Mouse (Mus musculus): ENCODE measurements around the gene Plek. TPM values are rescaled to one million over a fixed set of nuclear protein-coding genes. Genes with fewer than 3 reads are reported as not detected.

The Plek gene
- polyA plus RNA-seq, 1 experiment from 2014 or later: 3.4 TPM

DNA sequence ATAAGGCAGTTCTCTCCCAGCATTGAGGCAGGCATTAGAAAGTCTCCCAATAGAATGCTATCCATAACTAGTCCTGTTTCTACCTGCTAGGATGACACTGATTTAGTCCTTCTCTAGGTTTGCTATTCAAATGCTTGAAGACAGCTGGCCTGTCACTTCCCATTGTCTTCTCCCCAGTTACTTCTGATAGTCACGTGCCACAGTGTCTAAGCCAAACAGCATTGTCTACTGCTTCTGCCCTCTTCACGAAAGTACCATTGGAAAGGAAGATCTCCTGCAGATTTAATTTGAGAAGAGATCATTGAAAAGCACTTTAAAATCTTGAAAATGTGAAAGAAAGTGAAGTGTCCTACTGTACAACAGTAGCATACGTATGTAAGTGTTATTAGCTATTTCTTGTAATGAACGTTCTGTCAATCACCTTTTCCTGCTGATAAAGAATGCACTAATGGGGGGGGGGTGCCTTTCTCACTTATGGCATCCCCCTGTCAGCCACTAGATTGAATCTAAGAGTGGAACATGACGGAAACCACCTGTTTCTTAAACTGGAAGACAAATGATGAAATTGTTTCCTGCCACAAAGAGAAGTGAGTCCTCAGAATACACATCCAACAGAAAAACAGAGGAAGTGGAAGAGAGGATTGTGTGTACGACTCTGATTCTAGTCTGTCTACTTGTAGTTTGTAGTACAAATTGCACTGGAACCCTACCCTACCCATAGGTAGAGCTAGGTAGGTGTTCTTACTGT is 95.9 kb downstream of the Plek start:
- Histone ChIP-seq H3K27me3 (ENCODE audit: low read depth, poor library complexity, severe bottlenecking) (no peaks in the 10 kb centered on the region), H3K36me3 (peaks cover 8% of the 10 kb centered on the region), H3K27ac (no peak overlapping the region), H3K4me3 (no peak overlapping the region), H3K9me3 (replicated peaks) (no peaks in the 10 kb centered on the region), H3K4me1 (no peaks in the 10 kb centered on the region; the same call in 1 of the 2 replicates)
- 94% methylated on average over 6 of the region's 6 CpGs for WGBS
- DNase-seq (ENCODE audit: low spot score): no peak

DNA sequence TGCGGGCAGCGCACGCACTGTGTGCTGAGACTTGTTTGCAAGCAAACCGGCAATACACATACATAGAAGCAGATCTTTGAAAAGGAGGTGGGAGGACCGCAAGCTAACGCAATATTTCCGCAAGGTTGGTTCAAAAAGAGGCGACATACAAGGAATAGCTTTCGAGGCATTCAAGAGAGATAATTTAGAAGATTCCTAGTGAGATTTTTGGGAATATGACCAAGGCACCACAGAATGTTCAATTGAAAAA is 100.5 kb downstream of the Plek start:
- DNase-seq (ENCODE audit: low spot score): no peak
- peaks cover 4% of the 10 kb centered on the region for H3K36me3 ChIP-seq
- H3K4me1 ChIP-seq: no peaks in the 10 kb centered on the region; the same call in 1 of the 2 replicates
- no peaks in the 10 kb centered on the region for H3K9me3 ChIP-seq (replicated peaks)
- WGBS: 10% methylated on average over 9 of the region's 9 CpGs
- peak overlapping the region; percentile 86 for H3K27ac ChIP-seq
- H3K4me3 ChIP-seq: peak overlapping the region; percentile 62
- H3K27me3 ChIP-seq (ENCODE audit: low read depth, poor library complexity, severe bottlenecking): no peaks in the 10 kb centered on the region

DNA sequence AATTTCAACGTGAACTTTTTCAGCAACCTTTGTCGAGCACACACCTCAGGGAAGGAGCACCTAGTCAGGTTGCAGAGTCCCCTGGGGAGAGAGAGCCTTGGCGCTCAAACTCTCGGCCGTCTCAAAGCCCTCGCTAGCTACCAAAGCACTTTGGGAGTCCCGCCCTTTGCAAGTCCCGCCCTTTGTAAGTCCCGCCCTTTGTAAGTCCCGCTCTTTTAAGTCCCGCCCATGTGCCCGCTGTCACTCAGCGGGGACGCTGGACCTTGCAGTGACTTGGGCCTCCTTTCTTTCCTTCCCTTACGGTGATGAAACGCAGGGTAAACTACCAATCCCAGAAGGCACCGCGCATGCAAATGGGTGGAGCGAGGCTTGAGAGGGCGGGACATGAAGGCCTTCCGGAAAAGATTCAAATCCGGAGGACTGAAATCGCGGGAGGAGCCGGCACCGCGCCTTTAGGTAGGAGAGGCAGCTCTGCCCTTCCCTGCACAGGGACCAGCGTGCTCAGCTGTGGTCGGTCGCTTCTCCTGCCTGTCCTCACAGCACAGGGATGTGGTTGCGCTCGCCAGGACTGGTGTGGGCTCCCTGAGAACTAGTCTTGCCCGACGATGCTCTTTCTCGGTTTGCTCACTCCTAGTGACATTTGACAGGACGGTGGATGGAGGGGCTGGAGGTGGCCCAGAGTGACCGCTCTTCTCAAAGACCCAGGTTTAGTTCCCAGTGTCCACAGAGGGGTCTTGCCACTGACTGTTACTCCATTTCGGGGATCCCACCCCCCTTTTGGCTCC is 101.0 kb downstream of the Plek start, which contains the start of gene Fbxo48:
Fbxo48 (plus strand) TSS at position 400 of the 785 bp plus-strand sequence.
- WGBS: under 1% methylated on average over 38 of the region's 38 CpGs
- Histone ChIP-seq H3K36me3 (no peaks in the 10 kb centered on the region), H3K9me3 (replicated peaks) (no peaks in the 10 kb centered on the region), H3K4me3 (peak within 1 kb of the TSS; percentile 62), H3K27me3 (ENCODE audit: low read depth, poor library complexity, severe bottlenecking) (no peaks in the 10 kb centered on the region), H3K4me1 (no peaks in the 10 kb centered on the region; the same call in 1 of the 2 replicates), H3K27ac (peak within 1 kb of the TSS; percentile 86)
- DNase-seq (ENCODE audit: low spot score): peak; percentile 91

DNA sequence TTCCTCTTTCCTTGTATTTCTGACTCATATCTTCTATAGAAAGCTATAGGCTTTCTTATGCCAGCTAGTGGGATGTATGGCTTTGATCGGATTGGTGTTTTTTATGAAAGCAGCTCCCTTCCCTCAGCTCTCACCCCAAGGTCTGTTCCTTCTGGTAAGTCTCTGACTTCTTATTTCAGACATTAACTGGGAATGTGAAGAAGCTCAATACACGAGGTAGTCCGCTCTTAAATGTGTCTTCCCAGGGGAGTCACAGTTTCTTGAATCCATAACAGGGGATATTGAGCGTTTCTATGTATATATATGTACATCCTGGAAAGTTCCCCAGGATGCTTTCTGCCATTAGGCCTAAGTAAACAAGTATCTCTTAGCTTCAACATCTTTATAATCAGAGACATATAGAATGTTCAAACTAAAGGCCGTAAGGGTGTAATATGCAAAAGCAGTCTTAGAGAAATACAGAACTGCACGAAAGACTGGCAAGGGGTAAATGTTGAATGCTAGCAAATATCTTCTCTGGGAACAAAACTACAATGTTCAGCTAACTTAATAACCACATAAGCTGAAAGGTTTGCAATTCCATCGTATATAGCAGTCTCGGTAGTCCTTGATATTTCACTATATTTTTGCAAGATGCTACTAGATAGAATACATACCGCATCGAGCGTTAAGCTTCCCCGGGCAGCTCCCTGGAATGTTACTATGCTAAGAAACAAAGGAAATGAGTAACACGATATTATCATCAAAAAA is 101.8 kb downstream of the Plek start:
- Histone ChIP-seq H3K9me3 (replicated peaks) (no peaks in the 10 kb centered on the region), H3K27me3 (ENCODE audit: low read depth, poor library complexity, severe bottlenecking) (no peaks in the 10 kb centered on the region), H3K4me3 (peak overlapping the region; percentile 62), H3K36me3 (no peaks in the 10 kb centered on the region), H3K4me1 (no peaks in the 10 kb centered on the region; the same call in 1 of the 2 replicates), H3K27ac (peak overlapping the region; percentile 86)
- DNase-seq (ENCODE audit: low spot score): no peak
- 57% methylated on average over 13 of the region's 13 CpGs for WGBS

DNA sequence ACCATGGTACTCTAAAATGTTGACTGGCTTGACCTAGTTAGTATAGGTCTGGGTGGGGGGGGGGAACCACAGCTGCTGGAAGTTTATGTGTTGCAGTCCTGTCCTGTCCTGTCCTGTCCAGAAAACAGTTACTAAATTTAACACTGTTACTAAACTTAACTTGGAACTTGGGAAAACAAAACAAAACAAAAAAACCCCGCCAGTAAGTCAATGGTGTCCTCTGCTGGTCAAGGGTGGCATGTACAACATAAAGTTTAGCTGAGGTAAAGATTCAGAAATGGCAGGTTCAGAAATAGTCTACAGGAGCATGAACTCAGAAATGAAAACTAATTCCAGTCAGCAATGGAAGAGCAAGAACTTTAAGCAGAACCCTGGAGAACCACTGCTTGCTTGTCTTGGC is 103.4 kb downstream of the Plek start:
- Histone ChIP-seq H3K27me3 (ENCODE audit: low read depth, poor library complexity, severe bottlenecking) (no peaks in the 10 kb centered on the region), H3K4me1 (no peaks in the 10 kb centered on the region; the same call in 1 of the 2 replicates), H3K27ac (no peak overlapping the region), H3K9me3 (replicated peaks) (no peaks in the 10 kb centered on the region), H3K36me3 (no peaks in the 10 kb centered on the region), H3K4me3 (no peak overlapping the region)
- no peak for DNase-seq (ENCODE audit: low spot score)
- WGBS: 39% methylated on average over 1 of the region's 1 CpGs

DNA sequence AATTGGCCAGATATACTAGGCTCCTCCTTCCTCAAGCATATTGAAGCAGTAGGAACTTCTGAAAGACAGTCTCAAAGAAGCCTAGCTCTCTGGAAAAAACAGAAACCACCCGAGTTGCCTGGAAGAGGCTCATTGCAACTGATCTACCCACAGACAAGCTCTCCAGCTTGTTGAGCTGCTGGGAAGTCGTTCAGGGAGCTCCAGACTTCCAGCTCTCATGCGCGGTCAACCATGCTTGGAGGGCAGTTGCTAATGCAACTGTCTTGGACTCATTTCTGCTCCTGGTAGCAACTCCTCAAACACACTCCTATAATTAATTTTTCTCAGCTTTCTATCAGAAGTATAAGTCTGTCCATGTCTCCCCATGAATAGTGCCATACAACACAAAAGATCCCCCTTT is 109.2 kb downstream of the Plek start:
- Histone ChIP-seq H3K27me3 (ENCODE audit: low read depth, poor library complexity, severe bottlenecking) (no peaks in the 10 kb centered on the region), H3K36me3 (no peaks in the 10 kb centered on the region), H3K4me3 (no peak overlapping the region), H3K9me3 (replicated peaks) (no peaks in the 10 kb centered on the region), H3K27ac (no peak overlapping the region), H3K4me1 (no peaks in the 10 kb centered on the region)
- WGBS: 86% methylated on average over 4 of the region's 4 CpGs
- no peak for DNase-seq (ENCODE audit: low spot score)

DNA sequence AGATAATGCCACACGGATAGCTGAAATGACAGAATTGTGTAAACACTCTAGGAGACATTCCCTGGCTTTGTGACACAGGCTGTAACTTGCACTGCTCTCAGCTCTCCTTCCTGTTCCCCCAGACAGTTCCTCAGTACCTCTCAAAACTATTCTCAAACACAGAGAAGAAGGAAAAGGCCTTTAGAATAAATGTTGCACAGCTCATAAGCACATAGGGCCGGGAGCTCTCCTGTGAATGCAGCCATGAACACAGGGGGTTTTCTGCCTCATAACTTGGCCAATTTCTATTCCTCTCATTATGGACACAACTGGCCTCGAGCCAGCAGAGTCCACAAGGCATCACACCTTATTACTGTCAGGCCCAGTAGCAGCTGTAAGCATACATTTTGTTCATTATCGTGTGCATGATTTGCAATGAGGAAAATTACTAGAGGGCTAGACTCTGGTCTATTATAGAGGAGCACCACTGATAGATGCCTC is 110.2 kb downstream of the Plek start:
- no peaks in the 10 kb centered on the region for H3K9me3 ChIP-seq (replicated peaks)
- WGBS: 85% methylated on average over 4 of the region's 4 CpGs

DNA sequence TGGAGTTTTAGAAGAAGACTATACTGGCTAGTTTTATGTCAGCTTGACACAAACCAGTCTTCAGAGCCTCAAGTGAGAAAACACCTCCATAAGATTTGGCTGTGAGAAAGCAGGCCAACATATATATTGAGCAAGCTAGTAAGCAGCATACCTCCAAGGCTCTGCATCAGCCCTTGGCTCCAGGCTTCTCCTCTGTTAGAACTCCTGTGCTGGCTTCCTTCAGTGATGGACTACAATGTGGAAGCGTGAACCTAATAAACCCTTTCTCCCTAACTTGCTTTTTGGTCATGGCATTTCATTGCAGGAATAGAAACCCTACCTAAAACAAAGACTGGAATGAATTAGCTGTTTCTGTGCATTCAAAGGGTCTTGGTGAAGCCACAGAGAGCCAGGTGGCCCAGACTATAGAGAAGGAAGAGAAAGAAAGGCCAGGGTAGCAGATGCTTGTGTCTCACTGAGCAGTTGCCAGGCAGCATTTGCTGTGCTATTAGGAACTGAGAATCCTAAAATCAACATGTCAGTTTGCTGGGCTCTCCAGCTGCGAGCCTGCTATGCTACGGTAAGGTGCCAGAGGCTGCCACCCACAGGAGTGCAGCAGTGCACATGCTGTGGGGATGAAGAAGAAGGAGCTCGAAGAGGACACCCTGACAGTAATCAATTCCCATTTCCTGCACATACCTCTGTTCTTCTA is 110.9 kb downstream of the Plek start:
- Histone ChIP-seq H3K4me1 (no peaks in the 10 kb centered on the region), H3K4me3 (no peak overlapping the region), H3K27me3 (ENCODE audit: low read depth, poor library complexity, severe bottlenecking) (no peaks in the 10 kb centered on the region), H3K9me3 (replicated peaks) (no peaks in the 10 kb centered on the region), H3K27ac (no peak overlapping the region), H3K36me3 (no peaks in the 10 kb centered on the region)
- DNase-seq (ENCODE audit: low spot score): no peak
- 81% methylated on average over 4 of the region's 4 CpGs for WGBS

More for the DNA sequence above, 110.2 kb downstream of the Plek start:
- Histone ChIP-seq H3K27ac (no peak overlapping the region), H3K27me3 (ENCODE audit: low read depth, poor library complexity, severe bottlenecking) (no peaks in the 10 kb centered on the region), H3K4me1 (no peaks in the 10 kb centered on the region), H3K4me3 (no peak overlapping the region), H3K36me3 (no peaks in the 10 kb centered on the region)
- DNase-seq (ENCODE audit: low spot score): no peak

DNA sequence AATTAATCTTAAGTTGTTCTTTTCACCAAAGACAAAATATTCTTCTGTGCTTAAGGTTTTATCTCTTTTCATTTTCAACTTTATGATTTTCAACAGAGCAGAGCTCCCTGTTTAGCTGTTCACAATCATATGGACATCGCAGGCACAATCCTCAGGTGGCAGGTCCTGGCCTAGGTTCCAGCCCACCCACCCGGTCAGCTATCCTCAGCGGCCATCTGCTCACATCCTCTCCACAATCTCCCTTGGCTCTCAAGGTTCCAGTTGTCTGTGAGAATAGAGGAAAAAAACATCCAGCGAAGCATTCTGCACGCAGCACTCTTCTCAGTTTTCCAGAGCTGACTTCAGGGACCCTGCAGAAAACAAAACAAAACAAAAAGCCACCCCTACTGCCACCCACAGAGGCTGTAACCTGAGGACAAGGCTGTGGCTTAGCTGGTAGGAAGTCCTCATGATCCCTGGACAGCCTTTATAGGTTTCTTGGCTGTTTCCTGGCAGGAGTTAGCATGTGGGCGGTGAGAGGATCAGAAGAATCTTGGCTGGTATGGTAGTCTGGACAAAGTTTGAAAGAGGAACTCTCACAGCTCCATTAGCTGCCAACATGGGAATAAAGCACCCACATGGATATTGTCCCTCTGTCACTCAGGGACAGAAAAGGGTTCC is 116.5 kb downstream of the Plek start:
- no peak for DNase-seq (ENCODE audit: low spot score)
- H3K4me3 ChIP-seq: no peak overlapping the region
- H3K27ac ChIP-seq: no peak overlapping the region
- H3K36me3 ChIP-seq: no peaks in the 10 kb centered on the region
- no peaks in the 10 kb centered on the region for H3K9me3 ChIP-seq (replicated peaks)
- no peaks in the 10 kb centered on the region for H3K27me3 ChIP-seq (ENCODE audit: low read depth, poor library complexity, severe bottlenecking)
- 77% methylated on average over 6 of the region's 6 CpGs for WGBS
- H3K4me1 ChIP-seq: no peaks in the 10 kb centered on the region

DNA sequence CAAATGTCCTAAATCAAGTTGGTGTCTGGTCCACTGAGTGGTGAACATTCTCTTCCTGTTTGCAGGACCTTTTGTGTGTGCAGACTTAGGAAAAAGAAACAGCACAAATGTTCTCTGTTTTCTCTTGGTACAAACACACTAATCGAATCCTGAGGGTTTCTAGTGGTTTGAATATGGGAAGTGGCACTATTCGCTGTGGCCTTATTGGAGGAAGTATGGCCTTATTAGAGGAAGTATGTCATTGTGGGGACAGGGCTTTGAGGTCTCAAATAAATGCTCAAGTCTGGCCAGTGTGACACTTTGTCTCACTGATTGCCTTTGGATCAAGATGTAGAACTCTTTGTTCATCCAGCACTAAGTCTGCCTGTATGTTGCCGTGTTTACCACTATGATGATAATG is 120.0 kb downstream of the Plek start:
- Histone ChIP-seq H3K4me1 (no peaks in the 10 kb centered on the region), H3K9me3 (replicated peaks) (no peaks in the 10 kb centered on the region), H3K4me3 (no peak overlapping the region), H3K27me3 (ENCODE audit: low read depth, poor library complexity, severe bottlenecking) (no peaks in the 10 kb centered on the region), H3K27ac (no peak overlapping the region), H3K36me3 (no peaks in the 10 kb centered on the region)
- no peak for DNase-seq (ENCODE audit: low spot score)
- 90% methylated on average over 3 of the region's 3 CpGs for WGBS

Data from limb, embryonic 10.5 days (tissue).